Mouse (Mus musculus) ES-E14 (cell line): ENCODE data around the gene Ehbp1. TPM values are rescaled to one million over a fixed set of nuclear protein-coding genes. Genes with fewer than 3 reads are reported as not detected.

Source experiments
- DNase-seq: peaks from one replicate; pipeline ENCODE4 v3.0.0-alpha.2; 2013; ENCODE audit warnings: low read depth, low spot score
- H3K27ac ChIP-seq: 2 replicates; pipeline ENCODE4 v1.5.1; 2012; ENCODE audit warnings: low read depth, mild to moderate bottlenecking, low read length, moderate library complexity, mixed read lengths; ENCODE audit not compliant: poor library complexity, insufficient read depth, severe bottlenecking
- H3K36me3 ChIP-seq: 2 replicates; pipeline ENCODE4 v1.6.1; 2012; ENCODE audit warnings: mild to moderate bottlenecking, low read length, moderate library complexity, mixed read lengths; ENCODE audit not compliant: control insufficient read depth, poor library complexity, insufficient read depth, severe bottlenecking
- H3K4me1 ChIP-seq, 2 experiments: fragments of 150-350 bp in 1 of 2; sonication (generic) in 1 of 2; 2 replicates each; pipeline ENCODE4 v1.6.1; 2012; ENCODE audit warnings: low read length in 2 of 2, mild to moderate bottlenecking in 1 of 2, mixed read lengths in 1 of 2; ENCODE audit not compliant: control insufficient read depth in 2 of 2, insufficient read depth in 2 of 2, poor library complexity in 1 of 2
- H3K4me3 ChIP-seq, 2 experiments: fragments of 150-350 bp in 1 of 2; sonication (generic) in 1 of 2; 2 replicates each; pipeline ENCODE4 v1.5.1; 2012; ENCODE audit warnings: low read length in 2 of 2, low read depth in 1 of 2, mild to moderate bottlenecking in 1 of 2, mixed read lengths in 1 of 2; ENCODE audit not compliant: insufficient read depth in 1 of 2, poor library complexity in 1 of 2, severe bottlenecking in 1 of 2
- H3K9ac ChIP-seq: 2 replicates; pipeline ENCODE4 v1.6.1; 2012; ENCODE audit warnings: low read depth, mild to moderate bottlenecking, low read length, mixed read lengths; ENCODE audit not compliant: poor library complexity, insufficient read depth, severe bottlenecking
- H3K9me3 ChIP-seq: fragments of 150-350 bp; sonication (generic); 2 replicates; pipeline ENCODE4 v1.6.1; 2012; ENCODE audit warnings: low read depth, mild to moderate bottlenecking, low read length; ENCODE audit not compliant: control insufficient read depth, insufficient read depth
- CHD2 ChIP-seq: IDR thresholded peaks from 2 replicates; pipeline ENCODE4 v1.6.1; 2014; ENCODE audit warnings: mild to moderate bottlenecking, low read depth, low read length, inconsistent platforms
- HCFC1 ChIP-seq: IDR thresholded peaks from 2 replicates; pipeline ENCODE4 v1.6.1; 2012; ENCODE audit warnings: low read length, inconsistent platforms, borderline replicate concordance; ENCODE audit not compliant: insufficient read depth
- MAFK ChIP-seq: IDR thresholded peaks from 2 replicates; pipeline ENCODE4 v1.6.1; 2014; ENCODE audit warnings: mild to moderate bottlenecking, low read depth, low read length, inconsistent platforms; ENCODE audit not compliant: insufficient read depth
- ZC3H11A ChIP-seq: IDR thresholded peaks from 2 replicates; pipeline ENCODE4 v1.6.1; 2012; ENCODE audit warnings: low read depth, mild to moderate bottlenecking, inconsistent platforms, low read length, borderline replicate concordance
- ZNF384 ChIP-seq: IDR thresholded peaks from 2 replicates; pipeline ENCODE4 v1.6.1; 2012; ENCODE audit warnings: low read depth, low read length, inconsistent platforms
- in situ Hi-C, 2 experiments: fragments of 600-800 bp; cut with MboI; formaldehyde crosslinking; loops; one replicate each; pipeline ENCODE4 v1.15.1; 2025; ENCODE audit warnings: low sequenced_read_pairs in 2 of 2, inconsistent platforms in 1 of 2; ENCODE audit not compliant: unreplicated experiment in 2 of 2
- total RNA-seq: library from RNA; depleted of rRNA; stranded (reverse); fragments of 300-350 nt; gene quantifications from 2 replicates; pipeline ENCODE4 v1.2.3, GENCODE M21; 2012

The Ehbp1 gene
- total RNA-seq, 1 experiment = 10.9 TPM

- no peak overlapping the region for H3K27ac ChIP-seq
- no peaks in the 10 kb centered on the region for H3K9me3 ChIP-seq
- TF ChIP-seq CHD2 = no peak
- no peak for TF ChIP-seq HCFC1
- no peak for TF ChIP-seq MAFK
- TF ChIP-seq ZNF384 = no peak
- TF ChIP-seq ZC3H11A = no peak
- H3K4me3 ChIP-seq = no peak overlapping the region
- H3K9ac ChIP-seq = no peak overlapping the region
- in situ Hi-C loops = no loop called here
- no peak for DNase-seq
- H3K36me3 ChIP-seq = no peaks in the 10 kb centered on the region
- no peaks in the 10 kb centered on the region for H3K4me1 ChIP-seq
Measured at GRCm38 (mm10) chr11:22016341-22016740, 325.8 kb downstream of the Ehbp1 start.

- H3K4me1 ChIP-seq = peaks cover 0 to 6% of the 10 kb centered on the region in 2 experiments; a peak in 3 of 4 replicates
- DNase-seq = no peak
- no peak for TF ChIP-seq HCFC1
- H3K36me3 ChIP-seq = no peaks in the 10 kb centered on the region
- no peak overlapping the region for H3K9ac ChIP-seq
- in situ Hi-C loops = no loop called here
- no peak overlapping the region for H3K4me3 ChIP-seq
- H3K9me3 ChIP-seq = no peaks in the 10 kb centered on the region
- H3K27ac ChIP-seq = no peak overlapping the region
Measured at GRCm38 (mm10) chr11:22008817-22009216, 333.3 kb downstream of the Ehbp1 start.

- Histone ChIP-seq H3K9me3 (no peaks in the 10 kb centered on the region), H3K4me3 (no peak overlapping the region), H3K27ac (no peak overlapping the region), H3K36me3 (no peaks in the 10 kb centered on the region), H3K9ac (no peak overlapping the region), H3K4me1 (peaks cover 0 to 6% of the 10 kb centered on the region in 2 experiments; a peak in 3 of 4 replicates)
- TF ChIP-seq MAFK = no peak
- TF ChIP-seq ZC3H11A = no peak
- no peak for TF ChIP-seq ZNF384
- TF ChIP-seq HCFC1 = no peak
- no peak for TF ChIP-seq CHD2
- in situ Hi-C loops = no loop called here
- peak; percentile 15 for DNase-seq
Measured at GRCm38 (mm10) chr11:22008129-22008596, 333.9 kb downstream of the Ehbp1 start.

- no peak for TF ChIP-seq HCFC1
- TF ChIP-seq MAFK = no peak
- no peak for TF ChIP-seq ZNF384
- TF ChIP-seq CHD2 = no peak
- no peak for TF ChIP-seq ZC3H11A
- in situ Hi-C loops = no loop called here
- DNase-seq = no peak
- H3K9me3 ChIP-seq = no peaks in the 10 kb centered on the region
- no peak overlapping the region for H3K27ac ChIP-seq
- H3K36me3 ChIP-seq = no peaks in the 10 kb centered on the region
- peaks cover 0 to 6% of the 10 kb centered on the region in 2 experiments; a peak in 3 of 4 replicates for H3K4me1 ChIP-seq
- peak overlapping the region in 1 of 2 experiments; percentile 37; a peak in 2 of 4 replicates for H3K4me3 ChIP-seq
- H3K9ac ChIP-seq = no peak overlapping the region
Measured at GRCm38 (mm10) chr11:22007781-22008110, 334.3 kb downstream of the Ehbp1 start.

GRCm38 (mm10) chr11:22007088-22007780 is 334.9 kb downstream of the Ehbp1 start:
- in situ Hi-C loops = no loop called here
- DNase-seq = peak; percentile 13
- Histone ChIP-seq H3K9ac (no peak overlapping the region), H3K4me3 (peak overlapping the region; percentile 18 to 37; a peak in 3 of 4 replicates), H3K4me1 (peaks cover 0 to 6% of the 10 kb centered on the region in 2 experiments; a peak in 3 of 4 replicates), H3K36me3 (no peaks in the 10 kb centered on the region), H3K27ac (no peak overlapping the region), H3K9me3 (no peaks in the 10 kb centered on the region)
- TF ChIP-seq ZC3H11A (no peak), MAFK (no peak), CHD2 (no peak), HCFC1 (no peak), ZNF384 (no peak)
